Mouse (Mus musculus) ES-Bruce4 (cell line): ENCODE results near the gene Dock9. TPM values are rescaled to one million over a fixed set of nuclear protein-coding genes. Genes with fewer than 3 reads are reported as not detected.

Experiments
- H3K27ac ChIP-seq: 2 replicates; pipeline ENCODE4 v1.5.1; 2012; ENCODE audit warnings: low read length, inconsistent platforms; ENCODE audit not compliant: insufficient read depth
- H3K27me3 ChIP-seq: 2 replicates; pipeline ENCODE4 v1.6.1; 2012; ENCODE audit warnings: mild to moderate bottlenecking, low read length, inconsistent platforms; ENCODE audit not compliant: control insufficient read depth, poor library complexity, insufficient read depth, severe bottlenecking
- H3K36me3 ChIP-seq: 2 replicates; pipeline ENCODE4 v1.6.1; 2012; ENCODE audit warnings: inconsistent platforms, mild to moderate bottlenecking, low read length, moderate library complexity; ENCODE audit not compliant: control insufficient read depth, poor library complexity, insufficient read depth, severe bottlenecking
- H3K4me1 ChIP-seq: one replicate; pipeline ENCODE4 v1.8.1; 2011; ENCODE audit warnings: low read length; ENCODE audit not compliant: control insufficient read depth, insufficient read depth
- H3K4me3 ChIP-seq: 2 replicates; pipeline ENCODE4 v1.5.1; 2011; ENCODE audit warnings: low read depth, mild to moderate bottlenecking, low read length
- H3K9ac ChIP-seq: 2 replicates; pipeline ENCODE4 v1.6.1; 2012; ENCODE audit warnings: low read depth, mild to moderate bottlenecking, inconsistent platforms; ENCODE audit not compliant: poor library complexity, severe bottlenecking
- H3K9me3 ChIP-seq: replicated peaks from 2 replicates; pipeline ENCODE4 v1.6.1; 2012; ENCODE audit warnings: mild to moderate bottlenecking, low read length, inconsistent platforms; ENCODE audit not compliant: control insufficient read depth, poor library complexity, insufficient read depth, severe bottlenecking
- CTCF ChIP-seq: IDR thresholded peaks from one replicate; pipeline ENCODE4 v1.8.1; 2011; ENCODE audit warnings: low read depth, low read length
- EP300 ChIP-seq: IDR thresholded peaks from 2 replicates; pipeline ENCODE4 v1.6.1; 2011; ENCODE audit warnings: low read depth, low read length; ENCODE audit not compliant: insufficient read depth
- POLR2A ChIP-seq: IDR thresholded peaks from one replicate; pipeline ENCODE4 v1.8.1; 2011; ENCODE audit warnings: low read length; ENCODE audit not compliant: insufficient read depth
- polyA plus RNA-seq: library from polyadenylated mRNA; stranded (reverse); fragments of >200 nt; gene quantifications from 2 replicates; pipeline ENCODE4 v1.2.4, GENCODE M21; 2011; ENCODE audit warnings: low read depth; ENCODE audit not compliant: missing spikeins, insufficient read depth, insufficient read length

Dock9 gene
- polyA plus RNA-seq, 1 experiment: 21.0 TPM

DNA sequence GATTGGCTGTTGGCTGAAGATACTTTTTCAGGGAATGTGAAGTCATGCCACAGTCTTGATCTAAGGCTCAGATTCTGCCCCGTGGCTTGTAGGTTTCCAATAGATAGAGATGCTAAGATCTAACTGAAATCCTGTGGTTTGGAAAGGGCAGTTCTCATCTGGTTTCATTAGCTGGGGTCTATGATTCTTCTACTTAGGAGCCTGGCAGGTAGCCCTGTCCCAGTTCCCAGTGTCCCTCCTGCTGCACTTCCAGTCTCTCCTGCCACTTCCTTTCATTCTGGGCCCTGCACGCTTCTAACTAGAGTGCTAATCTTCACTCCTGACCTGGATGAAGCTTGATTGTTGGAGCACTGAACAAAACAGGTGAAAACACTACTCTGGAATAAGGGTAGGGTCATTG lies 142.7 kb downstream of the Dock9 start:
- Histone ChIP-seq H3K27ac (no peak overlapping the region), H3K4me3 (no peak overlapping the region), H3K4me1 (peaks cover 4% of the 10 kb centered on the region), H3K9me3 (no peaks in the 10 kb centered on the region), H3K27me3 (no peaks in the 10 kb centered on the region), H3K36me3 (no peaks in the 10 kb centered on the region), H3K9ac (no peak overlapping the region)
- no peak for TF ChIP-seq POLR2A
- no peak for TF ChIP-seq EP300
- TF ChIP-seq CTCF: no peak

DNA sequence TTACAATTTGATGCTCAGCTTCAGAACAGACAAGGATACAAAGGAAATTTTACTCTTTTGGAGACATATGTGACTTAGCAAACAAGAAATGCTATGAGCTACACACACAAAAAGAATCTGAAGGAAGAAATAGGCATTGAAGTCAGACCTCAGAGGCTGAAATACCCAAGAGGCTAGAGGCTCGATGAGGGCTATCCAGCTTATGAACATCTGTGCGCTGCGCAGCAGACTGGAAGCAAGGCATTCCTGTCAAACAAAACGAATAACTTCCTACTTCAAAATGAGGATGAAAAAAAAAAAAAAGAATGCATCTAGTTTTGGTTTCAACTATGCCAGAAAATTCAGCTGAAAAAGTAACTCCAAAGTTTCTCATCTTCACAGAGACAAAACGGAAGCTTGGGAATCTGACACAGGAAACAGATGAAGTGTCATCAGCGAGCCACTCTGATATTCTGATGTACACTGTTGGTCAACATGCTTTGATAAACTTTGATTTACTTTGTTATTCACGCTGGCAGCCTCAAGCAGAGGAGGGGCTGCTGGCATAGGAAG lies 143.1 kb downstream of the Dock9 start:
- Histone ChIP-seq H3K4me1 (peaks cover 4% of the 10 kb centered on the region), H3K4me3 (no peak overlapping the region), H3K9me3 (no peaks in the 10 kb centered on the region), H3K36me3 (no peaks in the 10 kb centered on the region), H3K27ac (no peak overlapping the region), H3K9ac (no peak overlapping the region), H3K27me3 (no peaks in the 10 kb centered on the region)
- no peak for TF ChIP-seq POLR2A
- no peak for TF ChIP-seq EP300
- TF ChIP-seq CTCF: no peak

DNA sequence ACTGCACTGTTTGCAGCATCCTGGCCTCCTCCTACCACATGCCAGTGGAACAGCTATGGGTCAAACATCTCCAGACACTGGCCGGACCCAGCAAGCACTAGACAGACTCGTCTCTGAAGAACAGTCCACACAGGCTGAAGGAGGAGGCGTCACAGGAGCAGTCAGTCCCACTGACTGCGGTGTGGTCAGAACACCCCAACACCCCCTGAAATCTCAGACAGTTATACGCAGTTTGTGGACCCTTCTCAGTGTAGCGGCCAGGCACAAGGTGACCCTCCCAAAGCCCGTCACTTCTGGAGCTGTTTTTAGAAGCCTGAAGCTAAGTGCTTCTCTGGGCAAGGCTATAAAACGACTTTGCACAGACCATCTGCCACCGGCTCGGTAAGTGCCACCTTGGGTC lies 143.9 kb downstream of the Dock9 start:
- no peak overlapping the region for H3K9ac ChIP-seq
- no peak overlapping the region for H3K27ac ChIP-seq
- no peaks in the 10 kb centered on the region for H3K36me3 ChIP-seq
- no peaks in the 10 kb centered on the region for H3K27me3 ChIP-seq
- no peaks in the 10 kb centered on the region for H3K9me3 ChIP-seq
- peaks cover 4% of the 10 kb centered on the region for H3K4me1 ChIP-seq
- no peak overlapping the region for H3K4me3 ChIP-seq
- TF ChIP-seq EP300 (no peak), POLR2A (no peak), CTCF (no peak)

DNA sequence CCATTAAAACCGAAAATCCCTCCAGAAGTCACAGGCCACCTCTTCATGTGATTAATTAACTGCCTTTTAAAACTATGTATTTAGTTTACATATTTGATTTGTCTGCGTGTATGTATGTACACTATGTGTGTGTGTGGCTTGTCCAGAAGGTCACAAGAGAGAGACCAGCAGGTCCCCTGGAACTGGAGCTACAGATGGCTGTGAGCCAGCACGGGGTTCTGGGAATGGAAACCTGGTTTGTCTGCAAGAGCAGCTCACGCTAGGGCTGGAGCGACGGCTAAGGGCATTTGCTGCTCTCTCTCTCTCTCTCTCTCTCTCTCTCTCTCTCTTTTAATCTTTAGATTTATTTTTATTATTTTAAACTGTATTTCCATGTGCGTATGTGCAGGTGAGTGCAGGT lies 144.4 kb downstream of the Dock9 start:
- no peak overlapping the region for H3K9ac ChIP-seq
- no peak overlapping the region for H3K4me3 ChIP-seq
- peaks cover 4% of the 10 kb centered on the region for H3K4me1 ChIP-seq
- no peak overlapping the region for H3K27ac ChIP-seq
- H3K36me3 ChIP-seq: no peaks in the 10 kb centered on the region
- no peaks in the 10 kb centered on the region for H3K9me3 ChIP-seq
- H3K27me3 ChIP-seq: no peaks in the 10 kb centered on the region
- TF ChIP-seq EP300: no peak
- TF ChIP-seq POLR2A: no peak
- no peak for TF ChIP-seq CTCF

DNA sequence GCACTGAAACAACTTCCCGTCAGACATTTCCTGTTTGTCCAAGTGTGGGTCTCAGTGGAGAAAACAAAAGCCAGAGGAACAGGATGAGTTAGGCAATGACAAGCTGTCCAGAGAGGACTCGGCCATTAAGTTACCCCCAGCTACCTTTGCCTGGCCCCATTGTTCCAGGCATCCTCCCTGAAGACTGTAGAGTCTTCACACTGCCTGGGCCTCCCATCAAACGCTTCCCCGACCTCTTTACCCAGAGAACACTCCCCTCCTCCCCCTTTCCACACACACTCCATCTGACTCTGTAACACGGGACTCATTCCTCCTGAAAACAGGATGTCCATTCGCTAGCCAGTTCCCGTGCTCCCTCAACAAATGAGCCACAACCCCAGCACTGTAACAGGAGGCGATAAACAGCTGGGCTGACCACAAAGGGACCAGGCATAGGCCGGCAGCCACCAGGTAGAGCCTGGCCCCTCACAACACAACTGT lies 149.0 kb downstream of the Dock9 start:
- no peak overlapping the region for H3K9ac ChIP-seq
- no peak overlapping the region for H3K27ac ChIP-seq
- TF ChIP-seq CTCF (no peak), EP300 (no peak), POLR2A (no peak)
- H3K9me3 ChIP-seq: no peaks in the 10 kb centered on the region
- H3K27me3 ChIP-seq: no peaks in the 10 kb centered on the region
- H3K4me1 ChIP-seq: peaks cover 5% of the 10 kb centered on the region
- H3K36me3 ChIP-seq: no peaks in the 10 kb centered on the region
- no peak overlapping the region for H3K4me3 ChIP-seq

DNA sequence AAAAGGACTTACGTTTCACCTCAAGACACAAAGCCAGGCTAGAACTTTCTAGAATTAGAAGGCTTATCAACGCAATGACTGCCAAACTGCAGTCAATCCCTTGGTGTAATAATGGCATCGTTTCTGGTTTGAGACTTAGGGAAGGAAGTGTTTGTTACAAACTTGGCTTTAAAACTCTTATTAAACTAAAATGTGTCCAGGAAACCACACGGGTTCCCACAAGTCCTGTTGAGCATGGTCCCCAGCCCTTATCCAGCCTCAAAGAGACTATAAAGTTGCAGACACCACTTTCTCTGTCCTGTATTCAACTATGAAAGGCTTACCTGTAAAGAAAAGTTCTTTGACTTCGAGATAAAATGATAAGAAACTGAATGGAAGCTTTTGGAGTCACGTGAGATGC lies 149.9 kb downstream of the Dock9 start:
- TF ChIP-seq EP300 (no peak), CTCF (no peak), POLR2A (no peak)
- Histone ChIP-seq H3K4me3 (no peak overlapping the region), H3K9me3 (no peaks in the 10 kb centered on the region), H3K36me3 (no peaks in the 10 kb centered on the region), H3K27ac (no peak overlapping the region), H3K4me1 (peaks cover 6% of the 10 kb centered on the region), H3K27me3 (no peaks in the 10 kb centered on the region), H3K9ac (no peak overlapping the region)
